7 mouse cellular contexts compared by ENCODE assay signal in the genomic region with DNA sequence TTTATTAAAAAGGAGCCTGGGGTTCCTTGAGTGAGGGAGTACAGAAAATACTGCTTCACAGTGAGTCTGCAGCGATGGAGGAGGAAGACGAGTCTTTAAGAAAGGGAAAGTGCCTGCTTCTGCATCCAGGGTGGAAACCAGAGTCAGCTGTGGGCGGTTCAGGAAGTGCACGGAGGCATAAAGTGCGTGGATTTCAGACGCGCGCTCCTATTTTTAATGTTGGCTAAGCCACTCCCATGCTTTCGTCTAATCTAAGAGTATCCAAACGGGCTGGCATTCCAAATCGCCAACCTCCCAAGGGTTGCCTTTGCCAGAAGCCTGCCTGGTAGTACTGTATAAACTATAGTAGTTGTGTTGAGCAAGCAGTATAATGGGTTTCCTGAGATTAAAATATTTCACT. TPM values are rescaled to one million over a fixed set of nuclear protein-coding genes. Genes with fewer than 3 reads are reported as not detected.
DNase-seq lines count a peak whose midpoint lies in the region; ATAC-seq and TF ChIP-seq lines count a peak whose summit lies in the region.

No protein-coding gene starts in this region.

- H3K9me3 ChIP-seq in heart, embryonic 12.5 days (replicated peaks) = no peaks in the 10 kb centered on the region
- no peaks in the 10 kb centered on the region for H3K9me3 ChIP-seq in liver, embryonic 14.5 days (ENCODE audit: control insufficient read depth, low read length)

- peak overlapping the region; percentile 36 for H3K4me3 ChIP-seq in heart, embryonic 12.5 days
- peak overlapping the region in 1 of 2 experiments; percentile 24; a peak in 1 of 4 replicates for H3K4me3 ChIP-seq in liver, embryonic 14.5 days (ENCODE audit: insufficient read depth in 1 of 2, low read depth in 2 of 2, low read length in 2 of 2)

- no peak for TF ChIP-seq CTCF in liver, embryonic 14.5 days (IDR thresholded peaks at IDR 0.05; ENCODE audit: low read depth)

- peak overlapping the region; percentile 62 for H3K4me2 ChIP-seq in heart, embryonic 12.5 days
- peak overlapping the region; percentile 42 for H3K4me2 ChIP-seq in liver, embryonic 14.5 days (ENCODE audit: low read depth)

- peak; percentile 81 for ATAC-seq in activated CD4-positive, CD25-positive, alpha-beta regulatory T cell, adult 4 months
- ATAC-seq in heart, embryonic 12.5 days (ENCODE audit: insufficient number of reproducible peaks, low FRiP score) = no peak
- no peak; the same call in 1 of the 2 replicates for ATAC-seq in liver, embryonic 14.5 days (ENCODE audit: insufficient read depth)

- 29% methylated on average over 11 of the region's 11 CpGs for WGBS in heart, embryonic 12.5 days
- 7% methylated on average over 11 of the region's 11 CpGs for WGBS in liver, embryonic 14.5 days (ENCODE audit: insufficient replicate concordance)

- TF ChIP-seq EP300 in liver, embryonic 14.5 days (IDR thresholded peaks at IDR 0.05; ENCODE audit: low read depth) = no peak

- no peaks in the 10 kb centered on the region for H3K36me3 ChIP-seq in heart, embryonic 12.5 days
- no peaks in the 10 kb centered on the region for H3K36me3 ChIP-seq in liver, embryonic 14.5 days (replicated peaks; ENCODE audit: control insufficient read depth, insufficient read depth, low read depth)

- peak overlapping the region; percentile 57 for H3K9ac ChIP-seq in heart, embryonic 12.5 days
- no peak overlapping the region; the same call in 1 of the 2 replicates for H3K9ac ChIP-seq in liver, embryonic 14.5 days (replicated peaks)

- peaks cover 34% of the 10 kb centered on the region for H3K4me1 ChIP-seq in heart, embryonic 12.5 days (replicated peaks)
- H3K4me1 ChIP-seq in liver, embryonic 14.5 days (replicated peaks; ENCODE audit: control insufficient read depth in 2 of 2, insufficient read depth in 2 of 2, low read length in 1 of 2) = peaks cover 0 to 11% of the 10 kb centered on the region in 2 experiments; a peak in 3 of 4 replicates

- no peaks in the 10 kb centered on the region for H3K27me3 ChIP-seq in heart, embryonic 12.5 days (replicated peaks)
- H3K27me3 ChIP-seq in liver, embryonic 14.5 days (ENCODE audit: control insufficient read depth, insufficient read depth, low read length) = no peaks in the 10 kb centered on the region

- DNase-seq in embryo, embryonic 10.5 days (ENCODE audit: low spot score) = peak; percentile 26
- peak; percentile 4 to 13 for DNase-seq in kidney, adult 8-10 months
- DNase-seq in liver, embryonic 14.5 days (ENCODE audit: low read depth in 3 of 3, low spot score in 3 of 3) = no peak
- DNase-seq in naive thymus-derived CD4-positive, alpha-beta T cell, adult 2 months (ENCODE audit: low read depth) = peak; percentile 58
- DNase-seq in yolk sac, embryonic 10.5 days (ENCODE audit: low spot score) = no peak

- H3K27ac ChIP-seq in heart, embryonic 12.5 days (ENCODE audit: poor library complexity, severe bottlenecking) = 0 out of 2 replicates have a peak overlapping the region, but pooled peaks have one; percentile 21
- no peak overlapping the region for H3K27ac ChIP-seq in liver, embryonic 14.5 days

RNA-seq across cellular contexts. Expression of a gene that starts 50.4 kb away (rescaled TPM):
- polyA plus RNA-seq in activated CD4-positive, CD25-positive, alpha-beta regulatory T cell, adult 4 months (2017; shearing (Covaris generic)) = 100 to 1,000 TPM; 155 to 159 TPM
- polyA plus RNA-seq in heart, embryonic 12.5 days (2016; fragmentation: Nextera tagmentation; extraction: Ambion mirVana) = 166 and 167 TPM in 2 replicates
- polyA plus RNA-seq in liver, embryonic 14.5 days (2012; rRNA removed) = 43.7 and 117 TPM in 2 replicates
- polyA plus RNA-seq in liver, embryonic 14.5 days (2014; fragmentation: Nextera tagmentation; extraction: Ambion mirVana) = 103 and 109 TPM in 2 replicates

Comparison
In these comparisons a context has a peak if more than half of its experiments do, and no peak if none do; other contexts are left out.
1. DNase-seq: peak in embryo, embryonic 10.5 days (single experiment), kidney, adult 8-10 months (2 of 2) and naive thymus-derived CD4-positive, alpha-beta T cell, adult 2 months (single experiment); none in liver, embryonic 14.5 days (0 of 3) and yolk sac, embryonic 10.5 days (single experiment).